Mouse (Mus musculus): ENCODE results near the gene 1700022I11Rik.

The 1700022I11Rik gene

DNA sequence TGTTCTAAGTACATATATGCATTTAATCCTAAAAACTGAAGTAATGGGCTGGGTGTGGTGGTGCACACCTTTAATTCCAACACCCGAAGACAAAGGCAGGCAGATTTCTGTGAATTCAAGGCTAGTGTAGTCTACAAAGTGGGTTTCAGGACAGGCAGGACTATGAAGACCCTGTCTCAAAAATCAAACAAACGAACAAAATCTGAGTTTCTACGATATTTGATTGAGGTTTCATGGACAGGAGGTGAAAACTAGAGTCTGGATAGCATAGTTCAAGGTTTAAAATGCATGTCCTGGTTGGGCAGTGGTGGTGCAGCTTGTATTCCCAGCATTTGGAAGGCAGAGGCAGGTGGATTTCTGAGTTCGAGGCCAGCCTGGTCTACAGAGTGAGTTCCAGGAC is at the start of gene 1700022I11Rik:
1700022I11Rik (plus strand) TSS at position 301 of the 400 bp plus-strand sequence.
- DNase-seq (ENCODE audit: low spot score): no peak

DNA sequence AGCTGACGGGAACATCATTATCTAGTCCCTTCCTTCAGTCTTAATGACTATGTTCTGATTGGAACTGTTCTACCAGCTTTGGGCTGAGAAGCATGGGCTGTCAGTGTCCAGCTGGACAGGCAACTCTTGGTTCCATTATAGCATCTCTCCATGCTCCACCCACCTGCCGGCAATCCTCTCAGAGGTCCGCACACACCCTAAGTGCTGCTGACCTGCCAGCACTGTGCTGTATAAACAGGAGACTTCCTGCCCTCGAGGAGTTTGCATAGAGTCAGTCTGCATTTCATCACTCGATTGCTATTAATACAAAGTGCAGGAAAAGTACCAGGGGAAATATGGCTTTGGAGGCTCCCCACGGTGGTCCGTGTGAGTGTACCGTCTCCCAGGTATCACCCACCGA is 48.7 kb upstream of the 1700022I11Rik start:
- no peak for DNase-seq (ENCODE audit: low spot score)

DNA sequence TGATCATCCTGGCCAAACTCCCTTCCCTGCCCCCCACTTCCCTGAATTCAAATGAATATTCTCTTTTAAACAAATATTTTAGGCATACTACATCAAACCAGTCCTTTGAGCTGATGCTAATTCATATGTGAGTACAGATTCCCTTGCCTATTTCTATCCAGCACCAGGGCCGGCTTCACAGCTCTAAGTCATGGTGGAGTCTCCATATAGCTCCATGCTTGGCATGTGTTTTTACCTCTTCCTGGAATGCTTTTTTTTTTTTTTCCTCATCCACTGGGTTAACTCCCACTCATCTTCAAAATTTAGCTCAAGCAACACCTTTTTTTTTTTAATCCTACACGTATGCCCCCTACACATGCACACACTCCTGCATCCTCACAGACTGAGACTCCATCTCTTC is 47.9 kb upstream of the 1700022I11Rik start:
- no peak for DNase-seq (ENCODE audit: low spot score)

DNA sequence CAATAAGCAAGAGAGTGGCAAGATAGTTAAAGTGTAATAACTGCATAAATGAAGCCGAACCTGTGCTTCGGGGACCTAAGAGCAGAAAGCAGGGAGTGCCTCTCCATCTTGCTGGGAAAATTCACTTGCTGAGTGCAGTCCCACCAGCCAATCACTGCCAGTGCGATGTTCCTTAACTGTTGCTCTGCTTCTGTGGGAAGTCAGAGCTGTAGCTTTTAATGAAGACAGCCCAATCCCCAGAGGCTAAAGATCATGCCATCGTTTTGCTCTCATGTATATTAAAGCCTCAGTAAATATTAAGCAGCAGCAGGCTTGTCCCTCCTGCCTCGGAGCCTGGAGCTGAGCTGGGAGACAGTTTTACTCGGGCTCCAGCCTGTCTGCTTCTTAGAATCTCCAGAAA is 47.3 kb upstream of the 1700022I11Rik start:
- no peak for DNase-seq (ENCODE audit: low spot score)

DNA sequence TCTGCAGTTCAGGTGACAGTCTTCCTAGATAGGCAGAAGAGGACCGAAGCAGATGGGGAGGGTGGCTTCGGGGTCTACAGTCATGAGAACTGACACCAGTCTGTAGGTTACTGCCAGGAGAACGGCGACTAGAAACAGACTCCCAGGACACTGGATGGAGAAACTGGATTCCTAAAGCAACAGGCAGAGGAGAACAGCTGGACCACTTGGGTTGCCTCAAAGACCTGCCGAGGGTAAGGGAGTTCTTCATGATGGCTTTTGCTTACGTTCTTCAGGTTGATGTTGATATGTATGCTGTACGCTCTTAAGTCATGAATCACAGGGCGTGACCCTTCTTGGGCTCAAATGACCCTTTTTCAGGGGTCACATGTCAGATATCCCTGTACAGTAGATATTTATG is 46.9 kb upstream of the 1700022I11Rik start:
- DNase-seq (ENCODE audit: low spot score): no peak

DNA sequence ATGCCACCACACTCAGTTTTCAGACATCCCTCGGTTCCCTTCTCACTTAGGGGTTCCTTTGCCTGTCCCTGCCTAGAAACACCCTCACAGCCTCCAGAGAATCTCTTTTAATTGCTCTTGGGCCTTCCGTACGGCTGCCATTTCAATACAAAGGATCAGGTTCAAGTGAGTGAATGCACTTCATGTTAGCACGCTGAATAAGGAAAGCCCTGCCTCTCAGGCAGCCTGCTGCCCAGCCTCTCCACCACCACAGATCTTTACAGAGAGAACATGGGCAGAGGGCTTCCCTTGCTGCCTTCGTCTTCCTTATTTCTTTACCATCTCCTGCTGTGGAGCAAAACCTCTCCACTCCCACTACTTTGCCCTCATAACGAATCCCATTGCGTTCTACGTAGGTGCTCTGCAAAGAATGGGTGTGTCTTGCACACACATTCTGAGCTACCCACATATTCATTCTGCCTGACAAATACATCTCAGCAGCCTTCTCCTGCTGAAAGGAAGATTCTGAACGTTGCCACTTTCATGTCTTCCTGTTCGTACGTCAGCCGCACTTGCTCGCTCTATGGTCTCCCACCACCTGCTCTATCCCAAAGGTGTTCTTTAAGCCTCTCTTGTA is 45.2 kb upstream of the 1700022I11Rik start:
- no peak for DNase-seq (ENCODE audit: low spot score)

DNA sequence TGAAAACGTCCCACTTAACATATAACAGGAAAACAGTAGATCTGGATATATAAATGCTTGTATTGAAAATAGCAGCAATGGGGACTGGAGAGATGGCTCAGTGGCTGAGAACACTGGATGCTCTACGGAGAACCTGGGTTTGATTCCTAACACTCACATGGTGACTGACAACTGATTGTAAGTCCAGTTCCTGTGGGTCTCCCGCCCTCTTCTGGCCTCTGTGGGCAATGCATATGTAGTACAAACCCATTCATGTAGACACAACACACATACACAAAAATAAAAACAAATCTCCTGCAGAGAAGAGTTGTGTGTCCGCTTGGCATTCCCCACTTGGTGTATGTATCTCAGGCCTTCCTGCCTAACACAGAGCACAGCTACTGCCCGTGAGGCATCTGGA is 41.2 kb upstream of the 1700022I11Rik start:
- DNase-seq (ENCODE audit: low spot score): no peak

DNA sequence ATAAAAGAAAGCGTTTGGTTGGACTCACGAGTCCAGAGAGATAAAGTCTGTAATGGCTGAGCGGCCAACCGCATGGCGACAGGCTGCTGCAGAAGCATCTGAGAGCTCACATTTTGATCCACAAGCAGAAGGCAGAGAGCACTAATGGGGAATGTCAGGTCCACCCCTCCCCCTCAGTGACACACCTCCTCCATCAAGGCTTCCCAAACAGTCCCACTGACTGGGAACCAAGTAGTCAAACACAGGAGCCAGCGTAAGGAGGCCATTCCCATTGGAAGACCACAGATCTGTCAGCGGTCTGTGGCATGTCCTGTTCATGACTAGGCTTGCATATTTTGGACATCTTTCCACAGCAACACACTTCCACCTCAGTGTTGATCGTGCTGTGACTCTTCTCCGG is 40.5 kb upstream of the 1700022I11Rik start:
- DNase-seq (ENCODE audit: low spot score): peak; percentile 3

DNA sequence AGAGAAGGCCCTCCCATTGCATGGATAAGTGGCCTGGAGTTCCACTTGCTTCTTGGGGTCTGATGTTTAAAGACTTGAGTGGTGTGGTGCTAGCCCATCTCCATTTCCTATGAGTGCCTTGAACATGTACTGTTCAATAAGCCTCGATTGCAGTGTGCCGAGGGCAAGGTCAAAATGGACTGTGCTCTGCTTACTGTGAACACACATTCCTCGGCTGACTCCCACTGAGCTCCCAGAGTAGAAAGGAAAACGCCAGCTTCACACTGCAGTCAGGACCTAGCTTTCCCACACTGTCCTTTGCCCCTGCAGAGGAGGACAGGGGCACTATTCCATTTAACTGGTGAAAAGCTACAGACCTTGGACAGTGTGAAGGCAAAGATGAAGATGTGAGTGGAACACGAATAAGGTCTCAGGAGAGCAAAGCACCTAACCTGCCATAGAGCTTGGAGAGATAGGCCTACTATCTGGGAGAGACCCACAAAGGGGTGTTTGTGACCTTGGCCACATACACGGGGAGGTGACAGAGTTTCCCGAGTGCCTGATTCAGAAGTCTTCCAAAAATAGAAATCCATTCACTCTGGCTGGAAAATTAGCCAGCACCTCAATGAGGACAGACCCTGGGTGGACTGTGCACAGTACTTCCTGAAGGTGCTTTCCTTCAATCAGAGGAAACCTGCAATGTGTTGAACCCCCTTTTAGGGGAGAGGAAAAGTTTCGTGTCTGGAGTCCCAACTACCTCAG is 37.0 kb upstream of the 1700022I11Rik start:
- DNase-seq (ENCODE audit: low spot score): no peak

DNA sequence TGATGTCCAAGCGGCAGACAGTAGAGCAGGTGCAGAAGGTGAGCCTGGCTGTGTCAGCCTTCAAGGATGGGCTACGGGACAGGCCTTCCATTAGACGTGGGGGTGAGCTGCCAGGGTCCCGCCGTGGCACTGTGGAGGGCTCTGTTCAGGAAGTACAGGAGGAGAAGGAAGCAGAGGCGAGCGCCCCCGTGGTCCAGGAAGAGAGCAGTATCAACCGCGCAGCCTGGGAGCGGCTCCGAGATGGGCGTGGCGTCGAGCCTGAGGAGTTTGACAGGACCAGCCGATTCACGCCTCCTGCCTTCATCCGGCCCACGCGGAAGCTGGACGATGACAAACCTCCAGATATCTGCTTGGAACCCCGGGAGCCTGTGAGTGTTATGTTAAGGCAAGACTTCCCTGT is 35.8 kb upstream of the 1700022I11Rik start:
- DNase-seq (ENCODE audit: low spot score): peak; percentile 22

DNA sequence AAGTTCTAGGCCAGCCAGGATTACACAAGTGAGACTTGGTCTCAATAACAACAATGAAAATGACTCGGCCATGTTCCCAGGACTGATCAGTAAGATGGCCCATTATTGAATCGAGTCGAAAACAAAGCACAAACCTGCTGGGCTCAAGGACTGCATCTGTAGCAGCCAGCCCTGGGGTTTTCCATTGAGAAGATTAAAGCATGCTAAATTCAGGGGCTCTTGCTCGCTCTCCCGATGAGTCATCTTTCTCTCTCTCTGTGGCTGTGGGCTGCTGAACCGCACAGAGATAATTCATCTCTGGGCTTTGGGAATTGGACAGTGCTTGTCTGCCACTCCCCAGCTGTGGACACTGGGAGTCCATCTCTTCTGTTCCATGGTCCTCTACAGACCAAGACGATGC is 28.0 kb upstream of the 1700022I11Rik start:
- no peak for DNase-seq (ENCODE audit: low spot score)

DNA sequence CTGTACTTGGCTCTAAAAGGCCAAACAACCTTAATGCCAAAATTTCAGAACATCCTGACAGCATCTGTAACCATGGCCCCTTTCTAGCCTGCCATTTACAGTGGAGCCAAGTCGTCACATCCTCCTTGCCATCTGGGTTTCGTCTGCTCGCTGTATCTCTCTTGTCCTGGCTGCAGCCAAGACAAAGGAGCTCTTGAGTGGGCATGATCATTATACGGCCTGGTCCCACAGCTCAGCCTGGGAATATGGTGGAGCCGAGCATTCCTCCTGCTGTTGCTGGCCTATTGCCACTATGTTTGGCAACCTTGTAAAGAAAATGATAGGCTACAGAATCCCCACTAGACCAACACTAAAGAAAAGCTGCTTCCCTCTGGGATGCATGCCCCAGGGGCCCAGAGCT is 26.1 kb upstream of the 1700022I11Rik start:
- no peak for DNase-seq (ENCODE audit: low spot score)

DNA sequence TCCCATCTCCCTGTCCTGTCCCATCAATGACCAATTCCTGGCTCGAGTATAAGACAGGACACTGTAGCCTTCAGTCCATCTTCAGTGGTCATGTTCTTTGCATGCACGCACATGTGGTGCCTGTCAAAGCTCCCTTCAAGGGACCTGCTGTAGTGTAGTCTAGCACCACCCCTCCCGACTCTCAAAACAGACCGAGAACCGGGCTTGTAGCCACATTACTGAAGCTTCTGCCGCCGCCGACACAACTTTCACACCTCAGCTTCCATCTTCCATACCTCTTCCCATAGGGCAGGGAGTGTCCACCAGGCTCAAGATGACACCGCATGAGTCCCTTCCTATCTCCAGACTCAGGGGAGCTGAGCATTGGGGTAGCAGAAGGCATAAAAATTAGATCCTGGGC is 25.2 kb upstream of the 1700022I11Rik start:
- no peak for DNase-seq (ENCODE audit: low spot score)

DNA sequence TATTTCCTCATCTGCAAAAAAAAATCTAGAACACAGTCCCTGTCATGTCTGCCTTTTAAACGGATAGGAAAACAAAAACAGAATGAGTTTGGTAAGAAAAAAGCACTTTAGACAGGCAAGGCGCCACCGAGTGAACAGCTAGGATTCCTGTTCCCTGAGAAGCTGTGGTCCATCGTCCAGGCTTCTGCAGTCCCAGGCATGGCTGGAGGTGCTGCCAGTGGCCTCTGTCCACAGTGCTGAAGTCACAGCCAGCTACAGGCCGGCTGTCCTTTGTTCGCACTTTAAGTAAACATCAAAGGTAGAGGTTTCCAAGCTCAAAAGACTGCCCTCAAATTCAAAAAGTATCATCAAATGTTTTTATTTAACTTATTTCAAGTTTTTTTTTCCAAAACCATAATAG is 24.4 kb upstream of the 1700022I11Rik start:
- no peak for DNase-seq (ENCODE audit: low spot score)

DNA sequence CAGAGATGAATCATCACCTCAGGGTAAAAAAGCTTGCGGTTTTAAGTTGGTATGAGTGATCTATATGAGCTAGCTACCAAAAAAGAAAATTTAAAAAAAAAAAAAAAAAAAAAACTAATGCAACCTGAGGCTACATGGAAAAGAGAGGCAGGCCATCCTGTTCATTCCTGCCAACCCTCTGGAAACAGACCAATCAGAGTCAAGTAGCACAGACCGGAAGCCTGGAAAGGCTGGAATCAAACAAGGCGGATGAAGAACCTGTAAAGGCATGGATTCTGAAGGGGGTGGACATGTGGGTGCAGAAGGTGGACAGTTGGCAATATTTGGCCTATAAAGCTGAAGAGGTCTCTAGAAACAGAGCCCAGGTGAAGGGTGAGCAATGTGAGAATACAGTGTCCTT is 24.0 kb upstream of the 1700022I11Rik start:
- no peak for DNase-seq (ENCODE audit: low spot score)

DNA sequence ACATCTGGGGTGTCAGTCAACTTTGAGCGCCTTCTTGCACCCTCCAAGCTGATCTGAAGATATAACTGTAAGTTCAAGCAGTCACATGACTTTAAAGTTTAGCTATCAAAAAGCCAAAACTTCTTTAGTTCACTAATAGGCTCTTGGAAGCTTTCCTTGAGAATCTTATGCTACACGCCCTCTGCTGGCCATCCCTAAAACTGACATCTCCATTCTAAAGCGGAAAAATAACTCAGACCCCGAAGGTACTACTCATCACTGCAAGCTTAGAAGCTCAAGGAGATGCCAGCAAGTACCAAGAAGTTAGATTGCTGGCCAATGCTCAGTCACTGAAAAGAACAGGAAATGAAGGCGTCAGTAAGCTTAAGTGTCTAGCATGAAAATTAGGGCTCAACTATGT is 23.5 kb upstream of the 1700022I11Rik start:
- DNase-seq (ENCODE audit: low spot score): no peak

DNA sequence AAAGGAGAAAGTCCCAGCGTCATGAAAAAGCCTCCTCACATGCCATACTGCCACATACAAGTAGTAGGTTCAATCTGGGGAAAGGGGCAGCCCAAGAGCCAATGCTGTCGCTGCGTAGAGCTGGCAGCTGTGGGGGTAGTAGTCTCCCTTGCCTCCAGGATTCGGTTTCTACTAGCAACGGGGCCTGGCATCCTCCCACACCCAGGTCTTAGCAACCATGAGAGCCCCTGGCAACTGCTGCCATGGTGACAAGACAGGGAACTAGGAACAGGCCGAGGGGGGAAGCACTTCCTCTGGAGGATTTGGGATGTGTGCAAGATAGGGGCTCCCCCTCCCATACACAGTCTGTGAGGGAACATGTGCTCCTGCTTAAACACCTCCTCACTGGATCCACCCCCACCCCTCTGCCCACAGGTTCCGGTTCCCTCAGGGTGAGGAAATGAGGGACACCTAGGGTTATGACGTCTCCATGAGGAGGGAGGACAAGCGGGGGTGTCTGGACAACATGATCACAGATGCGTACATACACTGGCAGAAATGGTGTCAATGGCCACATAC is 22.6 kb upstream of the 1700022I11Rik start:
- DNase-seq (ENCODE audit: low spot score): no peak

DNA sequence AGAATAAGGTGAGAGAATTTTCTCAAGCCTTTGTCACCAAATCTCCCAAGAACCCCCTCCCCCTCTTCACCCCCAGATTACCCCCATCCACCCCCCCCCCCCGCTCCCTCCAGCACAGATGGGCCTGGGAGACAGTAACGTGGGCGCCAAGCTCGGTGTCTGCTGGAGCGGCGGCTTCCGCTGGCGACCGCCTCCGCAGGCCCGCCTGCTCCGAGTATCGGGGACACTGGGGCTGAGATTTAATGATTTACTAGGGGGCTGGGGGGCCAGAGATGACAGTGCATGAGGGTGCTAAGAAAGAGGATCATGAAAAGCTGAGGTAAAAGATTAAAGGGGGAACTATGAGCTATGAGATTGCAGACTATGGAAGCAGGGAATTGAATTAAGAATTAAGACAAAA is 20.9 kb upstream of the 1700022I11Rik start:
- DNase-seq (ENCODE audit: low spot score): no peak

DNA sequence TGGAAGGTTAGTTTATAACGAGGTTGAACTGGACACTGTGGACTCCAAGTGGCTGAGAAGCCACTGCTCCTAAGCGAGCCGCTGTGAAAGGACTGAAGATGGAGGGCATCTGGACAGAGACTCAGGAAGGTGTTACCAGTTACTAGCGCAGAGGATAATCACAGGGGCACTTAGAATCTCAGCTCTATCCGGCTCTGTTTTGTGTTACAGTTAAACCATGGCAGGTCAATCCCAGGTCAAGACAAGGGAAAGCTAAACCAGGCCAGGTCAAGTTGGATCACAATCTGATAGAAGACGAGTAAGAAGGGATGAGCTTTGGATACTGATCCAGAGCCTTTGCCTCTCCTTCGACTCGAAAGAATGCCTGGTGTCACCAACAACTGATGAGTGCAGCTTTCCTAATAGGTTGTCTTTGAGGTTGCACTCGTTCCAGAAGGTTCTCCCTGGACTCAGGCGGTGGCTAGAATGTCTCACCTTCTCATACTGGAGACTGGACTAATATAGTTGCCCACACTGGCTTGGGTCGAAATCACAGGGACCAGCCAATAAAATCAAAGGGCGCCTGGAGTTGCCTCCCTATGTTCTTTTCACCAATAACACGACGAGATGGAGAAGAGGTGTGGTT is 20.2 kb upstream of the 1700022I11Rik start:
- no peak for DNase-seq (ENCODE audit: low spot score)

DNA sequence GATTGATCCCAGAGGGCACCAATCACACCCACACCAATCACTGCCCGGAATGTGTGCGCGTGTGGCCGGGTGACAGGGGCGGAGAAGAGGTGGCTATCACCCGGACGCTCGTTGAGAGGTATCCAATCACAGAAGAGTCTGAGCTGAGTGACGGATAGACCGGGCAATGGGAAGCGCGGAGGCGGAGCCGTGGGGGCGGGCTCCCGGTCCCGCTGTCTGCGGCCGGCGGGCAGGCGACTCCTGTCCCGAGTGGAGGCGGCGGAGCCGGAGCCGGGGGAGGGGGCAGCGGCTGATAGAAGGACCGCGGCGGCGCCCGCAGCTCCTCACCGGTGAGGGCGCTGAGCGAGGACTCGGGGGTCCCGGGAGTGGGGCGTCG is 19.7 kb upstream of the 1700022I11Rik start, which contains the start of gene Dnajb5:
Dnajb5 (plus strand) TSS at position 139 of the 376 bp plus-strand sequence.
- peak; percentile 85 for DNase-seq (ENCODE audit: low spot score)

DNA sequence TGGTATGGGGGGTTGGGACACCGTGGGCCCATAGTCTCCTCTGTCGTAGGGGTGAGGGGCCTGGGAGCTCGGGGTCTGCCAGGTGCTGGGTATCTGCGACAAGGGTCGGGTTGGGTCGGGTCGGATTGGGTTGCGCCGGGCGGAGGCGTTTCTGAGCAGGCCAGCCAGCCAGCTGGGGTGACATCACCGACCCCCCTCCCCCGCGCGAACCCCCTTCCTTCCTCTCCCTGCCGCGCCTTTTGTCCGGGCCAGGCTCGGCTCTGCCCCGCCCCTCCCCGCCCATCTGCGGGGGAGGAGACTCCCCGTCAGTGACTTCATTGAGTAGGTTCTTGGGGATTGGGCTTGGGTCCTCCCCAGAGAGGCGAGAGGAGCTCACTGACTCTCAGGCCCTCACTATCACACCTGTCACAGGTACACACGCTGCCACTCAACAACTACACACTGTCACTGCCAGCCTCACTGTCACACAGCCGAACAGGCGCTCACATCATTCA is 19.3 kb upstream of the 1700022I11Rik start:
- DNase-seq (ENCODE audit: low spot score): peak; percentile 63

DNA sequence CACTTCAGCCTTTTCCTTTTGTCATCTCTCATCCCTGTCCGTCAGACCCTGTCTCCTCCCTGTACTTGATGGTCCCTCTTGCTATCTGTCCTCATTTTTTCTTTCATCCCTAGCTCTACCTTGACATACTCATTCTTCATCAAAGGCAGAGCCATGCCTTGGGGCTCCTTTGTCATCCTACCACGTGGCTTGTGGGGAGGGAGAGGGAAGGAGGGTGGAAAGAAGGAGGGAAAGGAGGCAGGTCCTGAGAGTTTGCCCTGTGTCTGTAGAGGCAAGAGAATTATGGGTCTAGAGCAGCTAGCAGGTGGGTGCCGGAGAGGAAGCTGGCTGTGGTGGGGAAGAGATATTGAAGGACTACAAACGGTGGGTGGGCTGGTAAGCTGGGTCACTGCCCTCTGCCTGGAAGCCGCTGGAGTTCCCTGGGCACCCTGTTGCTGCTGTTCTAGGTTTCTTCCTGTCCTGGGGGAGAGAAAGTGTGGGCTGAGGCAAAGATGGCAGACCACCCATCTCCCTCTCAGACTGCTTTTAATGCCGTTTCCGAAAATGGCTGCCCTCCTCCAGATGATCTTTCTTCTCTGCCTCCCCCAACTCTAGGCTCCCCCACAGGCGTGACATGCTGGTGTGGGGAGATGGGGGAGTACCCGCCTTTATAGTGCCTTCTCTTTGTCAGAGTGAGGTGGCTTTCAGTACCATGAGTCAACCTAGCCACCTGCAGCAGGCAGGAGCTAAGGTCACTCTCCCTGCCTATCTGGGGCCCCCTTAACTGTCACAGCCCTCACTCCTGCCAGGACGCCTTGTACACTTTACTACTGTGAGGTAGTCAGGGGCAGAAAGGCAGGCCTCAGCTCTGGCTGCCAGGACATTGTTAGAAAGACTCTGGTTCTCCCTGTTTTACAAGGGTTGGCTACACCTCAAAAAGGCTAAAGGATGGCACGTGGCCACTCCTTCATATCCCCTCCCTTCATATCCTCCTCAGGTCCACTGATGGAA is 17.9 kb upstream of the 1700022I11Rik start:
- DNase-seq (ENCODE audit: low spot score): no peak
